Mouse (Mus musculus) cerebral cortex, adult 2 months (tissue): ENCODE results near the gene Lmx1a.

Experiments used
- WGBS: fragments of 180-500 bp; shearing (Covaris S2); methylation state at CpG from one replicate; pipeline ENCODE4 v1.1.7; 2018; 5-methylcytosine and 5-hydroxymethylcytosine counted together

Lmx1a gene

DNA sequence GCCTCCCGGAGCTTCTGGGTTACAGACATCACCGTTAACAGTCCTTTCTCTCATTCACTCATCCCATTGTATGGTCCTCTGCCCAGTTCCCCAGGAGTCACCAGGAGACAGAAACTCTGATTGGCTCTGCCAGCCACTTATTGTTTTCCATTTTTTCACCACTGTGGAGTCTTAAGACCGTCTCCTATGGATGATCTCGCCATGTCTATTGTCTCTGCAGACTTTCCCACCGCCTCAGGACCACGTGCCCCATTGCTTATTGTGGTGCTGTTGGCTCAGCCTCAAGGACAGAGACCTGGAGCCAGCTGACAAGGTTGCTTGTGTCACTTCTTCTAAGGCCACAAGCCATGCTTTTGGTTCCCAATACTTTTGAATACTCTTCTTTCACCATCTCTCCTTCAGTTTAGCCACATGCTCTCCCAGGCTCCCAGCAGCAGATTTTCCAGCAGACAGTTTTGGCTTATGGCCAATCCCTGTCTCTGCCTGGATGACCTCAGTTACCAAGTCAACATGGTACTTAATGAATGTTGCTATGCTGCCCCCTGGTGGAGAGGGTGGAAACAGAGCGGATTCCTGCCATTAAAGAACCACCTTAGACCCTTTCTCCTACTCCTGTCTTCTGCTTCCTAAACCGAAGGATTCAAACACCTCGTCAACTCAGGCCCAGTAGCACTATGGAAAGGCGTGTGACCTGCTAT is 92.9 kb downstream of the Lmx1a start:
- 54% methylated on average over 10 of the region's 10 CpGs for WGBS

DNA sequence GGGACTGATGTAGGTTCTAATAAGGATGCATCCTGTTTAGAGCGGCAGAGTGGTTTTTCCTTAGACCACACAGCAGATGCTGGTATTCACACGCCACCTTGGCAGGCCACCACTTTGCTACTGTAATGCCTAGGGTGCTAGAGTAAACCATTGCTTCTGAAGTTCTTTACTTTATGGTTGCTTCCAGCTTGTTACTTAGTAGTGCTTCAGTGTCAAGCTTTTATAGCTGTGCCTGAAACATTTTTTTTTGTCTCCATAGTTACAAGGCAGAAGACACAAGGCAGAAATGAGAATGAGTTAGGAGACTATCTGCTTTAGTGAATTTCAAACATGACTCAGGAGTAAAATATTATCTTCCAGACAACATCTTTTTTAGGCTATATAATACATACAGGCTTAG is 95.0 kb downstream of the Lmx1a start:
- WGBS = 64% methylated on average over 2 of the region's 2 CpGs

- WGBS = 70% methylated on average over 12 of the region's 12 CpGs
Observed at GRCm38 (mm10) chr1:167788684-167789413, 99.8 kb downstream of the Lmx1a start.

GRCm38 (mm10) chr1:167789448-167789847 is 100.4 kb downstream of the Lmx1a start:
- WGBS = 67% methylated on average over 8 of the region's 8 CpGs

DNA sequence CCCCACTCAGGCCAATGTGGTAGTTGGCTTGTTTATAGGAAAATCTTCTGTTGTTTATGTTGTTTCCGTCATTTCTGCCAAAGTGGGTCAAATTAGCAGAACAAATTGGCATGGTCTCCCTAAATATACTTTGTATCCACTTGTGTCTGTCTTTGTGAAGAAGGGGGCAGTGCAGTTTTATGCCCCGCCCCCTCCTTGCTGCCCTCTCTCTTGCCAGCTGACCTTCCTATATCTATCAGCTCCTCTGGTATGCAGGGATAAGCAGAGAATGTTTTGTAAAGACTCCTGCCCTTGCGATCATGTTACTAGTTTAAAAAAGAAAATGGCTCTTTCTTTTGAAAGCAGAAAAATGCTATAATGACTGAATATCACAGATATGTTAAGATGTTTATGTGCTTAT is 101.7 kb downstream of the Lmx1a start:
- WGBS = 83% methylated on average over 3 of the region's 3 CpGs

DNA sequence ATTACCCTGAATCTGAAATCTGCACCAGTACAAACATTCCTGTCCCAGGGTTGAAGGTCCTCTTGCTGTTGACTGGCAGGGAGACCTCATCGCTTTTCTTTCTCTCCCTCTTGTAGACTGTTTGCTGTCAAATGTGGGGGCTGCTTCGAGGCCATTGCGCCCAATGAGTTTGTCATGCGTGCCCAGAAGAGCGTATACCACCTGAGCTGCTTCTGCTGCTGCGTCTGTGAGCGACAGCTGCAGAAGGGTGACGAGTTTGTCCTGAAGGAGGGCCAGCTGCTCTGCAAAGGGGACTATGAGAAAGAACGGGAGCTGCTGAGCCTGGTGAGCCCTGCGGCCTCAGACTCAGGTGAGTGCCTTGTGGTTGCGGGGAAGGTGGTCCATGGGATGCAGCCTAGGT is 102.2 kb downstream of the Lmx1a start:
- 90% methylated on average over 11 of the region's 11 CpGs for WGBS

GRCm38 (mm10) chr1:167801923-167802322 is 112.9 kb downstream of the Lmx1a start:
- WGBS = 40% methylated on average over 4 of the region's 4 CpGs

- 1% methylated on average over 59 of the region's 59 CpGs for WGBS
Observed at GRCm38 (mm10) chr1:167802510-167803271, 113.7 kb downstream of the Lmx1a start.

DNA sequence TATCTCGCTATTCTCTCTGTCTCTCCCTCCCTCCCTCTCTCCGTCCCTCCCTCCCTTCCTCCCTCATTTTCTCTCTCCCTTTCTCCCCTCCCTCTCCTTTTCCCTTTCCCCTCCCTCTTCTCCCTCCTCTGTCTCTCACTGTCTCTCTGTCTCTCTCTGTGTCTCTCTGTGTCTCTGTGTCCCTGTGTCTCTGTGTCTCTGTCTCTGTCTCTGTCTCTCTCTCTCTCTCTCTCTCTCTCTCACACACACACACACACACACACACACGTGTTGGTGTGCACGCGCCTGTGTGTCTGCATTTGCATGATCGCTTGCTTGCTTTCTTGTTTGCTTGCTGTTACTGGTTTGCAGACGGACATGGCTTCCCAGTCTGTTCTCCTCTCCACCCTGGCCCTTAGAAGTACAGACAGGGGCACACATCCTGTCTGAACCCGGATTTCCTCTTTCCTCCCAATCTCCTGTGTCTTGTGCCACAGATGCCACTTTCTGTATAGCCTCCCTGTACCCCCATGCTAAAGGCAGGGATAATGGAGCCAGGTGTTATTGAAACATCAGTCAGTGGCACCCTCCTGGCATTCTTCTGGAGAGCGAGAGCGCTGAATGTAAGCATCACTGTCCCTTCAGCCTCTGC is 114.4 kb downstream of the Lmx1a start:
- 35% methylated on average over 9 of the region's 10 CpGs for WGBS

DNA sequence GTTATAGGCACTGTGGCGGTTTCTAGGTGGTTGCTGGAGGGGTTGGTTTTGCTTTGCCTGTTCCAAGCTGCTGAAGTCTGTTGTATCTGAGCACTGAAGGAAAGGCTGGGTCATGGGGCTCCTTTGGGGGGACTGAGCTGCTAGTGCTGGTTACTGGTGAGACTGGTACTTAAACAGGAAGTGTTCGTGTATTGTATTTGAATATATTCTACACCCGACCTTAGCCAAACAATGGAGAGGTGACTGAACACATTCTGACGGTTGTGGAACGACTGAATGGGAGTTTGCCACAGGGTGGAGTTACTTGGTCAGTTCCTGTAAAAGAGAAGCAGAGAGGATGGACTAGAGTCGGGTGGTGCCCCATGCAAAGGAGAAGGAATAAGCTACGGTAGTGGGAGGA is 115.8 kb downstream of the Lmx1a start:
- 69% methylated on average over 7 of the region's 7 CpGs for WGBS

- WGBS = 83% methylated on average over 4 of the region's 4 CpGs
Observed at GRCm38 (mm10) chr1:167811141-167811540, 122.1 kb downstream of the Lmx1a start.

DNA sequence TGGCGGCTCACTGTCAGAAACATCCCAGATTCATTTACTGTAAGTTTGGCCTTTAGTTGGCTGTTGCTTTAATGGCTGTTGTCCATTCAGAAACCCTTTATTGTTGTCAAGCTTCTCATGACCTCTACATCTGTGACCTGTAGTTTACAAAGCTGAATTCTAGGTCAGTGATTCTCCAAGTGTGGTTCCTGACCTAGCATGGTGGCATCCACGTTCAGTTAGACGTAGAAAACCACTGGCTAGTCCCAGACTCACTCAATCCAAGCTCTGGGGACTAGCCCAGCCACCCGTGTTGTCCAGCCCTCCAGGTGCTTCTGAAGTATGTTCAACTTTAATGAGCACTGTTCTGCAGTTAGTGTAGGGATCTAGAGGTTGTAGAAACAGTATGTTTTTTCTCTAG is 126.1 kb downstream of the Lmx1a start:
- 89% methylated on average over 4 of the region's 4 CpGs for WGBS

GRCm38 (mm10) chr1:167817028-167817427 is 128.0 kb downstream of the Lmx1a start:
- WGBS = 29% methylated on average over 6 of the region's 6 CpGs

DNA sequence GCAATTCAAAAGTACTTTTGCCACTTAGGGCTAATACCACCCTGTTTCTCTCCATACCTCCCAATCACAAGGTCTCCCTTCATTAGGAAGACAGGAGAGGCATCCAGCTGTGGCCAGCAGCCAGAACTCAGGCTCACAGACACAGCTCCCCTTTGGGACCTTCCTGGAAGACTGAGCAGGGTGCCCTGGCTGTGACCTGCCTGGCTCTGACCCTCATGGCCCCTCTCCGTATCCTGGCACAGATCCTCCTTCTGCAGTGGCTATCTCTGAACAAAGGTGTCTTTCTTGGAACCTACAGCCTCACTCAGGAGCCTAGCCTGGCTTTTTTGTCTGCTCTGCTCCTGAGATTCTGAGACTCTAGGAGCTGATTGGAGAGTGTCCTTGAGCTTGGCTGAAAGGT is 128.6 kb downstream of the Lmx1a start:
- WGBS = 24% methylated on average over 1 of the region's 1 CpGs

GRCm38 (mm10) chr1:167820031-167820430 is 131.0 kb downstream of the Lmx1a start:
- WGBS = 94% methylated on average over 6 of the region's 6 CpGs

GRCm38 (mm10) chr1:167821125-167821524 is 132.1 kb downstream of the Lmx1a start:
- 28% methylated on average over 1 of the region's 1 CpGs for WGBS

DNA sequence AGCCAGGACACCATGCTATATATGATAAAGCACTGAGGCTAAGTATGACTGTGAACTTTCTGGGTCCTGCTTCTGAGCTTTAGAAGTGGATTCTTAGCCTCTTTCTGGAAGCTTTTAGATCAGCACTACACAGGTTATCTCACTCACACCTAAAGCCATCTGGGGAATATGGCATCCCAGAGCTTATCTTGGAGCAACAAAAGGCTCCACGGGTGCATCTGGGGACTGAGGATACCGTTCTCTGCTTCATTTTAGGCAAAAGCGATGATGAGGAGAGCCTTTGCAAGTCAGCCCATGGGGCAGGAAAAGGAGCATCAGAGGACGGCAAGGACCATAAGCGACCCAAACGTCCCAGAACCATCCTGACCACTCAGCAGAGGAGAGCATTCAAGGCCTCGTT is 141.3 kb downstream of the Lmx1a start:
- 87% methylated on average over 7 of the region's 7 CpGs for WGBS

DNA sequence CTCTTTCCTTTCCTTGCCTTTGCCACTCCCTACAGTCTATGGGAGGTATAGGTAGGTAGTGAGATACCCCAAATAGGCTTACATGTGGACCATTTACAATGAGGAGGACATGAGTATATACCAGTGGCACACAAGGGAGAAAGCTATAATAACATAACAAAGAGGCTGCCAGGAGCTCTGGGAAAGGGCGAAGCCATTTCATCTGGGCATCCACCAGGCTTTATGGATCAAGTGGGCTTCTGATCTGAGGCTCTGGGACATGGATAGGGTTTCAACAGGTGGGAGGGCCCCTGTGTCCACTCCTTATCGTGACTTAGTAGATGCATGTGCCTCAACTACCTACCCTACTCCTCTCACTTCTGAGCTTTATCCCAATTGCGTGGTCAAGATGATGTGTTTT is 142.6 kb downstream of the Lmx1a start:
- 81% methylated on average over 3 of the region's 3 CpGs for WGBS

GRCm38 (mm10) chr1:167854801-167855200 is 165.8 kb downstream of the Lmx1a start:
- WGBS = 54% methylated on average over 4 of the region's 4 CpGs

GRCm38 (mm10) chr1:167872028-167872427 is 183.0 kb downstream of the Lmx1a start:
- 66% methylated on average over 1 of the region's 1 CpGs for WGBS

GRCm38 (mm10) chr1:167874099-167874498 is 185.1 kb downstream of the Lmx1a start:
- WGBS = 80% methylated on average over 3 of the region's 3 CpGs

DNA sequence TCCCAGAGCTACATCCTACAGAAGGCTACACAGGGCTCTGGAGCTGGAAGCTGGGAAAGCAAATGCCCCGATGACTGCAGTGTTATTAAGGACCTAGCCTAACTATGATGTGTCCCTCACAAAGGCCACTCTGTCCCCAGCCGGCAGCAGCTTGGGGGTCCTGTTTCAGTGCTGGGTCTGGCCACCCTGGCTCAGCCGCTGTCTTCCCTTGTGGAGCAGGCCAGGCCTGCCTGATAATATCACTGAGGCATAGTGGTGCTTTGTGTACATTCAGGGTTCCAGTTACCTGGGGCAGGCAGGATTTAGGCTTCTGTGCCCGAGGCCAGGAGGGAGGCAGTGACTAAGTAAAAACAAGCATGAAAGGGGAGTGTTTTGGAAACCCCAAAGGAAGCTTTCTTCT is 188.9 kb downstream of the Lmx1a start:
- 61% methylated on average over 4 of the region's 4 CpGs for WGBS
